Mouse (Mus musculus): ENCODE results near the gene Nrn1l.

- TF ChIP-seq POLR2A (IDR thresholded peaks at IDR 0.05; ENCODE audit: borderline replicate concordance, extremely low read depth, insufficient read depth, insufficient read length, poor library complexity, severe bottlenecking) (no peak), CTCF (IDR thresholded peaks at IDR 0.05; ENCODE audit: borderline replicate concordance, extremely low read depth, insufficient read depth, insufficient read length) (no peak)
These were observed at the start of gene Nrn1l for GRCm38 (mm10) chr8:105893339-105893738.

Data from brain, embryonic 14.5 days (tissue).